Mouse (Mus musculus): Measurements from ENCODE around the gene Med10.

The Med10 gene

GRCm38 (mm10) chr13:69832578-69832977 is 30.4 kb downstream of the Med10 start:
- DNase-seq: no peak

GRCm38 (mm10) chr13:69833416-69833815 is 31.2 kb downstream of the Med10 start:
- no peak for DNase-seq

GRCm38 (mm10) chr13:69845592-69845991 is 43.4 kb downstream of the Med10 start:
- no peak for DNase-seq

GRCm38 (mm10) chr13:69849579-69849978 is 47.4 kb downstream of the Med10 start:
- DNase-seq: no peak

GRCm38 (mm10) chr13:69852313-69852712 is 50.1 kb downstream of the Med10 start:
- no peak for DNase-seq

GRCm38 (mm10) chr13:69853425-69854043 is 51.3 kb downstream of the Med10 start:
- no peak for DNase-seq

GRCm38 (mm10) chr13:69855941-69856340 is 53.7 kb downstream of the Med10 start:
- no peak for DNase-seq

- no peak for DNase-seq
Measured at GRCm38 (mm10) chr13:69862276-69862675, 60.1 kb downstream of the Med10 start.

- no peak for DNase-seq
Measured at GRCm38 (mm10) chr13:69864911-69865310, 62.7 kb downstream of the Med10 start.

All from thymus, adult 18-20 months (tissue).